Mouse (Mus musculus) lung, postnatal 0 days (tissue): ENCODE measurements around the gene Rapgef6.

Experiments
- CTCF ChIP-seq: IDR thresholded peaks from 2 replicates; pipeline ENCODE4 v1.5.1; 2016; ENCODE audit warnings: antibody characterized with exemption, mild to moderate bottlenecking
- EP300 ChIP-seq: IDR thresholded peaks from 2 replicates; pipeline ENCODE4 v1.6.1; 2016; ENCODE audit warnings: antibody characterized with exemption, mild to moderate bottlenecking, control low read depth

- TF ChIP-seq CTCF (no peak), EP300 (no peak)
Measured at GRCm38 (mm10) chr11:54691179-54691578, 168.5 kb downstream of the Rapgef6 start.
